In the genomic region with DNA sequence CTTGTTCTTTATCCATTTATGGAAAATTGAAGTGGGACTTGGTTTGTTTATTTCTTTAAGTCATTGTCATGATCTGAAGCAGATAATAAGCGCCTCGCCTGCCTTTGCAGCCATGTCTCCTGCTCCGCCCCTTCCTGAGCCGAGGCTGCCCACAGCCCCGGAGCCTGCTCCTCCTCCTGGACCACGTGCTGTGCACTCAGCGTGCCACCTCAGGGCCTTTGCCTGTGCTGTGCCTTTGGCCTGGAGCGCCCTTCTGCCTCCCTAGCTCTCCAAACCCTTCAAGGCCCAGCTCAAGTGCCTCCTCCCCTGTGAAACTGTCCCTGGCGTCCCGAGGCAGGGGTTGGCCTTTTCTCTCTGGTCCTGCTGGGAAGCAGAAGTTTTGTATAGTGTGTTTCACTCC, we compare ENCODE assay signal across 20 mouse cellular contexts.
A peak's percentile ranks its signal among the peaks of the same experiment; 100 is the strongest.
DNase-seq lines count a peak whose midpoint lies in the region; ATAC-seq and TF ChIP-seq lines count a peak whose summit lies in the region.
"Had no signal": no experiment of that assay in that cellular context is flagged by ENCODE, and none has a peak within 500 bp of the region (broad histone marks: within the 10 kb centered on the region; RNA-seq: fewer than 3 reads in every experiment).

No protein-coding gene starts in this region.

- H3K9me3 ChIP-seq in heart, embryonic 16.5 days (replicated peaks; ENCODE audit: control insufficient read depth, low read length), result no peaks in the 10 kb centered on the region
- H3K9me3 ChIP-seq in E14TG2a.4 (ENCODE audit: low read length), result no peaks in the 10 kb centered on the region
- H3K9me3 ChIP-seq in liver, embryonic 16.5 days (replicated peaks; ENCODE audit: control insufficient read depth, low read length), result no peaks in the 10 kb centered on the region
- H3K9me3 ChIP-seq in midbrain, embryonic 14.5 days (ENCODE audit: control insufficient read depth, low read length), result no peaks in the 10 kb centered on the region
- no peaks in the 10 kb centered on the region for H3K9me3 ChIP-seq in kidney, embryonic 15.5 days (replicated peaks)
- H3K9me3 ChIP-seq: embryonic facial prominence, embryonic 12.5 days; hindbrain, embryonic 15.5 days had no signal

- H3K36me3 ChIP-seq in heart, embryonic 16.5 days (ENCODE audit: control insufficient read depth, insufficient read depth), result peaks cover 12% of the 10 kb centered on the region; the same call in 1 of the 2 replicates
- peaks cover 17% of the 10 kb centered on the region for H3K36me3 ChIP-seq in E14TG2a.4 (ENCODE audit: insufficient read depth, low read length)
- peaks cover 32% of the 10 kb centered on the region for H3K36me3 ChIP-seq in liver, embryonic 16.5 days (ENCODE audit: control insufficient read depth, insufficient read depth)
- H3K36me3 ChIP-seq in midbrain, embryonic 14.5 days (ENCODE audit: control insufficient read depth, insufficient read depth, low read length), result peaks cover 87% of the 10 kb centered on the region
- peaks cover 82% of the 10 kb centered on the region for H3K36me3 ChIP-seq in kidney, embryonic 15.5 days

- DNase-seq in heart, postnatal 36 days, result no peak
- DNase-seq in midbrain, embryonic 14.5 days, result no peak
- DNase-seq: adrenal gland, adult 8-10 months; cerebellum, adult 2 months; lung, adult 2 months; lung, postnatal 4 days; spleen, adult 18-20 months had no signal

- TF ChIP-seq POLR2A in bone marrow macrophage, adult 2 months (IDR thresholded peaks at IDR 0.05; ENCODE audit: borderline replicate concordance, low read depth, low read length), result no peak

- intact Hi-C loops in heart, postnatal 36 days (cut with DNase I), result no loop called here

- H3K27ac ChIP-seq in heart, embryonic 16.5 days (ENCODE audit: low read length), result 0 out of 2 replicates have a peak overlapping the region, but pooled peaks have one; percentile 40
- H3K27ac ChIP-seq in bone marrow macrophage, adult 2 months (ENCODE audit: insufficient read depth, low read depth, low read length), result peak overlapping the region; percentile 100
- no peak overlapping the region for H3K27ac ChIP-seq in liver, embryonic 16.5 days (ENCODE audit: low read length)
- no peak overlapping the region for H3K27ac ChIP-seq in midbrain, embryonic 14.5 days (replicated peaks; ENCODE audit: low read depth, low read length)
- no peak overlapping the region for H3K27ac ChIP-seq in kidney, embryonic 15.5 days
- H3K27ac ChIP-seq: embryonic facial prominence, embryonic 12.5 days; hindbrain, embryonic 15.5 days; kidney, postnatal 0 days; layer of hippocampus, adult 2 months had no signal

- TF ChIP-seq CTCF in E14TG2a.4 (conservative IDR thresholded peaks at IDR 0.05; ENCODE audit: low read length), result no peak
- no peak for TF ChIP-seq CTCF in bone marrow macrophage, adult 2 months (IDR thresholded peaks at IDR 0.05; ENCODE audit: low read depth, low read length)

- peaks cover 12% of the 10 kb centered on the region; the same call in 1 of the 2 replicates for H3K4me1 ChIP-seq in heart, embryonic 16.5 days (ENCODE audit: control insufficient read depth, insufficient read depth, low read length)
- H3K4me1 ChIP-seq in E14TG2a.4 (replicated peaks; ENCODE audit: low read depth, low read length), result peaks cover 48% of the 10 kb centered on the region
- H3K4me1 ChIP-seq in bone marrow macrophage, adult 2 months (ENCODE audit: control insufficient read depth, insufficient read depth, low read length), result peaks cover 73% of the 10 kb centered on the region
- no peaks in the 10 kb centered on the region; the same call in 1 of the 2 replicates for H3K4me1 ChIP-seq in liver, embryonic 16.5 days (ENCODE audit: control insufficient read depth, low read depth, low read length)
- no peaks in the 10 kb centered on the region for H3K4me1 ChIP-seq in midbrain, embryonic 14.5 days (ENCODE audit: control insufficient read depth, insufficient read depth, low read length)
- peaks cover 23% of the 10 kb centered on the region for H3K4me1 ChIP-seq in kidney, embryonic 15.5 days
- H3K4me1 ChIP-seq: embryonic facial prominence, embryonic 12.5 days; hindbrain, embryonic 15.5 days had no signal

- H3K27me3 ChIP-seq in heart, embryonic 16.5 days (ENCODE audit: control insufficient read depth, insufficient read depth, low read length), result no peaks in the 10 kb centered on the region
- H3K27me3 ChIP-seq in E14TG2a.4 (ENCODE audit: insufficient read depth, low read length), result no peaks in the 10 kb centered on the region
- H3K27me3 ChIP-seq in liver, embryonic 16.5 days (ENCODE audit: control insufficient read depth, insufficient read depth, low read depth, low read length), result no peaks in the 10 kb centered on the region
- H3K27me3 ChIP-seq in midbrain, embryonic 14.5 days (ENCODE audit: control insufficient read depth, insufficient read depth, low read length), result no peaks in the 10 kb centered on the region
- H3K27me3 ChIP-seq in kidney, embryonic 15.5 days, result no peaks in the 10 kb centered on the region
- H3K27me3 ChIP-seq: embryonic facial prominence, embryonic 12.5 days; hindbrain, embryonic 15.5 days had no signal

- WGBS in heart, embryonic 16.5 days, result 72% methylated on average over 10 of the region's 10 CpGs
- 50% methylated on average over 10 of the region's 10 CpGs for WGBS in liver, embryonic 16.5 days (ENCODE audit: insufficient replicate concordance)
- 79% methylated on average over 10 of the region's 10 CpGs for WGBS in midbrain, embryonic 14.5 days
- WGBS in kidney, embryonic 15.5 days, result 86% methylated on average over 10 of the region's 10 CpGs

- no peak overlapping the region for H3K4me2 ChIP-seq in heart, embryonic 16.5 days (ENCODE audit: low read depth, low read length)
- H3K4me2 ChIP-seq in liver, embryonic 16.5 days (ENCODE audit: low read depth, low read length), result no peak overlapping the region
- H3K4me2 ChIP-seq in midbrain, embryonic 14.5 days (ENCODE audit: low read length), result no peak overlapping the region
- H3K4me2 ChIP-seq in kidney, embryonic 15.5 days, result no peak overlapping the region
- H3K4me2 ChIP-seq: embryonic facial prominence, embryonic 12.5 days; hindbrain, embryonic 15.5 days had no signal

- no peak overlapping the region for H3K4me3 ChIP-seq in heart, embryonic 16.5 days (ENCODE audit: low read length)
- 0 out of 2 replicates have a peak overlapping the region, but pooled peaks have one; percentile 20 for H3K4me3 ChIP-seq in E14TG2a.4 (replicated peaks; ENCODE audit: low read length)
- H3K4me3 ChIP-seq in bone marrow macrophage, adult 2 months (ENCODE audit: insufficient read depth, low read length), result no peak overlapping the region
- no peak overlapping the region for H3K4me3 ChIP-seq in liver, embryonic 16.5 days (ENCODE audit: low read depth, low read length)
- H3K4me3 ChIP-seq in midbrain, embryonic 14.5 days (replicated peaks; ENCODE audit: low read depth, low read length), result no peak overlapping the region
- H3K4me3 ChIP-seq in kidney, embryonic 15.5 days (replicated peaks), result no peak overlapping the region
- H3K4me3 ChIP-seq: embryonic facial prominence, embryonic 12.5 days; hindbrain, embryonic 15.5 days; layer of hippocampus, adult 2 months had no signal

- H3K9ac ChIP-seq in heart, embryonic 16.5 days (ENCODE audit: low read length), result no peak overlapping the region
- H3K9ac ChIP-seq in liver, embryonic 16.5 days (ENCODE audit: low read depth, low read length), result no peak overlapping the region
- H3K9ac ChIP-seq in midbrain, embryonic 14.5 days (replicated peaks; ENCODE audit: low read length), result no peak overlapping the region
- H3K9ac ChIP-seq in kidney, embryonic 15.5 days, result no peak overlapping the region
- H3K9ac ChIP-seq: embryonic facial prominence, embryonic 12.5 days; hindbrain, embryonic 15.5 days had no signal

- no peak for ATAC-seq in heart, embryonic 16.5 days (replicated peaks; ENCODE audit: extremely low read depth, insufficient read depth, low FRiP score)
- 0 out of 2 replicates have a peak, but pooled peaks have one; percentile 37 for ATAC-seq in liver, embryonic 16.5 days (ENCODE audit: low read depth)
- ATAC-seq in midbrain, embryonic 14.5 days (ENCODE audit: low FRiP score, low TSS enrichment), result no peak
- ATAC-seq in kidney, embryonic 15.5 days (replicated peaks; ENCODE audit: low FRiP score), result no peak
- ATAC-seq: CD4-positive, CD25-positive, alpha-beta regulatory T cell, adult 4 months; forebrain, embryonic 16.5 days; intestine, embryonic 16.5 days; midbrain, embryonic 16.5 days had no signal

Comparison
In these comparisons a context has a peak if more than half of its experiments do, and no peak if none do; other contexts are left out.
1. H3K27ac ChIP-seq: peak in heart, embryonic 16.5 days (single experiment) and bone marrow macrophage, adult 2 months (single experiment); none in liver, embryonic 16.5 days (single experiment), midbrain, embryonic 14.5 days (single experiment) and kidney, embryonic 15.5 days (single experiment).